13 mouse cellular contexts compared by ENCODE assay signal in the genomic region with DNA sequence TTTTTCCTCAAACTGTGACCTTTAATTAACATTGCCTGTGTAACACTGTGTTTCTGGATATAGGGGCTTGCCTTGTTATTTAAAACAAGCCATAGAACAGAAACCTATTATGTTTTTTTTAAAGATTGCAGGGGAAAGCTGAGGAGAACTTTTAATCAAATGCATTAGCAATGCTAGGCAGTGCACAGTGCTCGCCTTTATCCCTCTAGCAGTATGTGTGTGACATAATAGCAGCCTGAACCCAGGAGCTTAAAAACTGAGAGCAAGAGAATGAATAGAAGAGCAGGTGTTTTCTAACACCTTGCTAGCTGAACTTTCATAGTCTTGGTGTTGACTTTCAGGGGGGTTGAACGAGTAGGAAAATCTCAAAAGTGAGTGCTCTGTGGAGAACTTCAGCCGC.
"Had no signal": no experiment of that assay in that cellular context is flagged by ENCODE, and none has a peak within 500 bp of the region (broad histone marks: within the 10 kb centered on the region; RNA-seq: fewer than 3 reads in every experiment).

No protein-coding gene starts in this region.

- H3K4me1 ChIP-seq: liver, embryonic 13.5 days had no signal

- H3K36me3 ChIP-seq: liver, embryonic 13.5 days; lung, embryonic 15.5 days; midbrain, embryonic 13.5 days; neural tube, embryonic 15.5 days had no signal

- H3K27me3 ChIP-seq: liver, embryonic 13.5 days; lung, embryonic 15.5 days; midbrain, embryonic 13.5 days; neural tube, embryonic 15.5 days had no signal

- ATAC-seq: liver, postnatal 0 days; midbrain, embryonic 13.5 days had no signal

- H3K9ac ChIP-seq: liver, embryonic 13.5 days; liver, postnatal 0 days; lung, embryonic 15.5 days; midbrain, embryonic 13.5 days; neural tube, embryonic 15.5 days had no signal

- H3K4me3 ChIP-seq: layer of hippocampus, adult 2 months; liver, embryonic 13.5 days; lung, embryonic 15.5 days; midbrain, embryonic 13.5 days; myocyte; neural tube, embryonic 15.5 days had no signal

- H3K9me3 ChIP-seq: liver, embryonic 13.5 days; lung, embryonic 15.5 days; midbrain, embryonic 13.5 days; neural tube, embryonic 15.5 days had no signal

- DNase-seq: kidney, adult 8-10 months; kidney, postnatal 10 days; kidney, postnatal 4 days; liver; liver, embryonic 13.5 days; liver, postnatal 0 days; thymus, postnatal 14 days had no signal

- H3K27ac ChIP-seq: layer of hippocampus, adult 2 months; liver, embryonic 13.5 days; lung, embryonic 15.5 days; midbrain, embryonic 13.5 days; neural tube, embryonic 15.5 days; stomach, postnatal 0 days had no signal

- H3K4me2 ChIP-seq: liver, embryonic 13.5 days; lung, embryonic 15.5 days; midbrain, embryonic 13.5 days; neural tube, embryonic 15.5 days had no signal
